In genomic region chr3:107939830-107940229, GRCm38 (mm10) we compare ENCODE assay signal across 15 mouse cellular contexts. TPM values are rescaled to one million over a fixed set of nuclear protein-coding genes. Genes with fewer than 3 reads are reported as not detected.
DNase-seq lines count a peak whose midpoint lies in the region; ATAC-seq lines count a peak whose summit lies in the region.
"Had no signal": no experiment of that assay in that cellular context is flagged by ENCODE, and none has a peak within 500 bp of the region (broad histone marks: within the 10 kb centered on the region; RNA-seq: fewer than 3 reads in every experiment).

No protein-coding gene starts in this region.

- H3K4me1 ChIP-seq in hindbrain, embryonic 16.5 days (ENCODE audit: control insufficient read depth, insufficient read depth, low read depth, low read length), result peaks cover 6% of the 10 kb centered on the region; the same call in 1 of the 2 replicates
- peaks cover 17% of the 10 kb centered on the region for H3K4me1 ChIP-seq in hindbrain, embryonic 10.5 days (replicated peaks)
- peaks cover 16% of the 10 kb centered on the region; the same call in 1 of the 2 replicates for H3K4me1 ChIP-seq in midbrain, embryonic 16.5 days (ENCODE audit: control insufficient read depth, insufficient read depth, low read length)
- no peaks in the 10 kb centered on the region; the same call in 1 of the 2 replicates for H3K4me1 ChIP-seq in midbrain, embryonic 11.5 days (ENCODE audit: control insufficient read depth, insufficient read depth, low read length)

- H3K4me2 ChIP-seq in hindbrain, embryonic 16.5 days (ENCODE audit: low read length), result no peak overlapping the region
- no peak overlapping the region for H3K4me2 ChIP-seq in midbrain, embryonic 16.5 days (ENCODE audit: low read length)
- no peak overlapping the region for H3K4me2 ChIP-seq in midbrain, embryonic 11.5 days
- H3K4me2 ChIP-seq: heart, embryonic 11.5 days; midbrain, embryonic 12.5 days had no signal

- no peak overlapping the region for H3K27ac ChIP-seq in hindbrain, embryonic 16.5 days (ENCODE audit: low read depth, low read length)
- H3K27ac ChIP-seq in hindbrain, embryonic 10.5 days, result no peak overlapping the region
- peak overlapping the region; percentile 59 for H3K27ac ChIP-seq in midbrain, embryonic 16.5 days (ENCODE audit: low read length)
- H3K27ac ChIP-seq in midbrain, embryonic 11.5 days (ENCODE audit: low read depth, low read length), result no peak overlapping the region
- H3K27ac ChIP-seq: embryonic facial prominence, embryonic 10.5 days; midbrain, embryonic 12.5 days had no signal

- DNase-seq in hindbrain, embryonic 10.5 days (ENCODE audit: low spot score), result no peak
- no peak for DNase-seq in midbrain, embryonic 11.5 days (ENCODE audit: low spot score, missing footprints)
- peak; percentile 51 to 53 for DNase-seq in frontal cortex, adult 2 months (ENCODE audit: extremely low spot score in 1 of 2, low spot score in 1 of 2)
- peak; percentile 57 to 82 for DNase-seq in right cerebral cortex, postnatal 10 days (ENCODE audit: low spot score in 2 of 2)
- DNase-seq in heart, postnatal 36 days, result no peak

- intact Hi-C loops in heart, postnatal 36 days (cut with DNase I), result loop anchor here (1.0 to 5.0 kb wide), 3 partner anchors 79 to 207 kb away; partner anchors contain the start of gene Gnai3

- WGBS in hindbrain, embryonic 16.5 days, result 43% methylated on average over 4 of the region's 4 CpGs
- 79% methylated on average over 4 of the region's 4 CpGs for WGBS in hindbrain, embryonic 10.5 days
- 35% methylated on average over 4 of the region's 4 CpGs for WGBS in midbrain, embryonic 16.5 days
- 70% methylated on average over 4 of the region's 4 CpGs for WGBS in midbrain, embryonic 11.5 days

- H3K4me3 ChIP-seq in hindbrain, embryonic 16.5 days (ENCODE audit: low read length), result no peak overlapping the region
- H3K4me3 ChIP-seq in hindbrain, embryonic 10.5 days, result no peak overlapping the region
- no peak overlapping the region for H3K4me3 ChIP-seq in midbrain, embryonic 16.5 days (ENCODE audit: low read depth, low read length)
- H3K4me3 ChIP-seq in midbrain, embryonic 11.5 days (ENCODE audit: low read depth, low read length), result no peak overlapping the region
- H3K4me3 ChIP-seq: embryonic facial prominence, embryonic 10.5 days; midbrain, embryonic 12.5 days had no signal

- no peaks in the 10 kb centered on the region for H3K36me3 ChIP-seq in hindbrain, embryonic 16.5 days (ENCODE audit: control insufficient read depth, insufficient read depth, low read length)
- H3K36me3 ChIP-seq in hindbrain, embryonic 10.5 days, result no peaks in the 10 kb centered on the region
- no peaks in the 10 kb centered on the region for H3K36me3 ChIP-seq in midbrain, embryonic 16.5 days (ENCODE audit: control insufficient read depth, insufficient read depth, low read length)
- no peaks in the 10 kb centered on the region for H3K36me3 ChIP-seq in midbrain, embryonic 11.5 days (ENCODE audit: control insufficient read depth, insufficient read depth, low read length)
- H3K36me3 ChIP-seq: embryonic facial prominence, embryonic 10.5 days; midbrain, embryonic 12.5 days had no signal

- no peaks in the 10 kb centered on the region for H3K9me3 ChIP-seq in hindbrain, embryonic 16.5 days (ENCODE audit: control insufficient read depth, low read length)
- no peaks in the 10 kb centered on the region for H3K9me3 ChIP-seq in hindbrain, embryonic 10.5 days
- no peaks in the 10 kb centered on the region for H3K9me3 ChIP-seq in midbrain, embryonic 16.5 days (replicated peaks; ENCODE audit: control insufficient read depth, low read length, poor library complexity, severe bottlenecking)
- no peaks in the 10 kb centered on the region for H3K9me3 ChIP-seq in midbrain, embryonic 11.5 days (ENCODE audit: control insufficient read depth, low read length)
- H3K9me3 ChIP-seq: embryonic facial prominence, embryonic 10.5 days; midbrain, embryonic 12.5 days had no signal

- H3K27me3 ChIP-seq in hindbrain, embryonic 16.5 days (replicated peaks; ENCODE audit: control insufficient read depth, insufficient read depth, low read length), result no peaks in the 10 kb centered on the region
- 0 out of 2 replicates have a peak, but pooled peaks cover 5% of the 10 kb centered on the region for H3K27me3 ChIP-seq in hindbrain, embryonic 10.5 days (ENCODE audit: insufficient read depth, poor library complexity, severe bottlenecking)
- H3K27me3 ChIP-seq in midbrain, embryonic 16.5 days (ENCODE audit: control insufficient read depth, insufficient read depth, low read depth, low read length), result no peaks in the 10 kb centered on the region
- no peaks in the 10 kb centered on the region for H3K27me3 ChIP-seq in midbrain, embryonic 11.5 days (ENCODE audit: control insufficient read depth, insufficient read depth, low read length)
- H3K27me3 ChIP-seq: midbrain, embryonic 12.5 days; Patski had no signal

- peak; percentile 28; the same call in 1 of the 2 replicates for ATAC-seq in hindbrain, embryonic 16.5 days
- ATAC-seq in midbrain, embryonic 16.5 days, result no peak
- no peak for ATAC-seq in midbrain, embryonic 11.5 days (ENCODE audit: low FRiP score)
- ATAC-seq in cerebellum, adult (ENCODE audit: insufficient number of reproducible peaks, low FRiP score, low TSS enrichment), result no peak

- H3K9ac ChIP-seq in hindbrain, embryonic 16.5 days (ENCODE audit: low read depth, low read length), result no peak overlapping the region
- no peak overlapping the region for H3K9ac ChIP-seq in midbrain, embryonic 16.5 days (ENCODE audit: low read depth, low read length)
- no peak overlapping the region for H3K9ac ChIP-seq in midbrain, embryonic 11.5 days (ENCODE audit: low read length)
- H3K9ac ChIP-seq: midbrain, embryonic 12.5 days had no signal

RNA-seq across cellular contexts. Expression of gene Gstm6, which starts 3.7 kb away (rescaled TPM):
- polyA plus RNA-seq in hindbrain, embryonic 16.5 days (2015; fragmentation: Nextera tagmentation; extraction: Ambion mirVana), result 10.5 and 10.6 TPM in 2 replicates
- 10.8 and 10.9 TPM in 2 replicates for polyA plus RNA-seq in hindbrain, embryonic 10.5 days (2016; fragmentation: Nextera tagmentation; extraction: Ambion mirVana)
- polyA plus RNA-seq in midbrain, embryonic 16.5 days (2015; fragmentation: Nextera tagmentation; extraction: Ambion mirVana), result 21.2 and 23.2 TPM in 2 replicates
- 11.3 and 14.4 TPM in 2 replicates for polyA plus RNA-seq in midbrain, embryonic 11.5 days (2014; fragmentation: Nextera tagmentation; extraction: Ambion mirVana)
- polyA plus RNA-seq in frontal cortex, adult 2 months (2012; rRNA removed), result 8.5 and 10.0 TPM in 2 replicates
- total RNA-seq in heart, postnatal 36 days (2021), result 1 to 10 TPM; 3.0 to 3.3 TPM
- total RNA-seq: neutrophil, adult 5-6 weeks had no signal

RNA-seq across cellular contexts. Expression of gene Gstm7, which starts 8.2 kb away (rescaled TPM):
- 41.8 and 43.2 TPM in 2 replicates for polyA plus RNA-seq in hindbrain, embryonic 16.5 days (2015; fragmentation: Nextera tagmentation; extraction: Ambion mirVana)
- 19.3 and 49.5 TPM in 2 replicates for polyA plus RNA-seq in hindbrain, embryonic 10.5 days (2016; fragmentation: Nextera tagmentation; extraction: Ambion mirVana)
- 44.7 and 62.2 TPM in 2 replicates for polyA plus RNA-seq in midbrain, embryonic 16.5 days (2015; fragmentation: Nextera tagmentation; extraction: Ambion mirVana)
- 54.7 and 58.1 TPM in 2 replicates for polyA plus RNA-seq in midbrain, embryonic 11.5 days (2014; fragmentation: Nextera tagmentation; extraction: Ambion mirVana)
- polyA plus RNA-seq in frontal cortex, adult 2 months (2012; rRNA removed), result 35.1 and 38.0 TPM in 2 replicates
- 10 to 100 TPM; 71.7 to 74.3 TPM for total RNA-seq in heart, postnatal 36 days (2021)
- total RNA-seq: neutrophil, adult 5-6 weeks had no signal

RNA-seq across cellular contexts. Expression of gene Gstm3, which starts 29.3 kb away (rescaled TPM):
- polyA plus RNA-seq in hindbrain, embryonic 16.5 days (2015; fragmentation: Nextera tagmentation; extraction: Ambion mirVana), result not detected in 2 replicates
- polyA plus RNA-seq in hindbrain, embryonic 10.5 days (2016; fragmentation: Nextera tagmentation; extraction: Ambion mirVana), result not detected in 2 replicates
- not detected in 2 replicates for polyA plus RNA-seq in midbrain, embryonic 16.5 days (2015; fragmentation: Nextera tagmentation; extraction: Ambion mirVana)
- polyA plus RNA-seq in midbrain, embryonic 11.5 days (2014; fragmentation: Nextera tagmentation; extraction: Ambion mirVana), result not detected in 2 replicates
- not detected in 2 replicates for polyA plus RNA-seq in frontal cortex, adult 2 months (2012; rRNA removed)
- not detected for total RNA-seq in heart, postnatal 36 days (2021)
- total RNA-seq: adrenal gland, adult 2 months; neutrophil, adult 5-6 weeks had no signal
- polyA plus RNA-seq: embryonic facial prominence, embryonic 10.5 days; midbrain, embryonic 12.5 days; Patski; spleen, adult 2 months had no signal

RNA-seq across cellular contexts. Expression of gene Gstm5, which starts 44.2 kb away (rescaled TPM):
- polyA plus RNA-seq in hindbrain, embryonic 16.5 days (2015; fragmentation: Nextera tagmentation; extraction: Ambion mirVana), result 270 and 292 TPM in 2 replicates
- 219 and 233 TPM in 2 replicates for polyA plus RNA-seq in hindbrain, embryonic 10.5 days (2016; fragmentation: Nextera tagmentation; extraction: Ambion mirVana)
- 225 and 239 TPM in 2 replicates for polyA plus RNA-seq in midbrain, embryonic 16.5 days (2015; fragmentation: Nextera tagmentation; extraction: Ambion mirVana)
- 270 and 277 TPM in 2 replicates for polyA plus RNA-seq in midbrain, embryonic 11.5 days (2014; fragmentation: Nextera tagmentation; extraction: Ambion mirVana)
- polyA plus RNA-seq in frontal cortex, adult 2 months (2012; rRNA removed), result 366 and 387 TPM in 2 replicates
- total RNA-seq in heart, postnatal 36 days (2021), result 10 to 100 TPM; 50.5 to 51.2 TPM

RNA-seq across cellular contexts. Expression of gene Gstm2, which starts 46.4 kb away (rescaled TPM):
- polyA plus RNA-seq in hindbrain, embryonic 16.5 days (2015; fragmentation: Nextera tagmentation; extraction: Ambion mirVana), result 11.1 and 11.8 TPM in 2 replicates
- polyA plus RNA-seq in hindbrain, embryonic 10.5 days (2016; fragmentation: Nextera tagmentation; extraction: Ambion mirVana), result 20.7 and 25.7 TPM in 2 replicates
- polyA plus RNA-seq in midbrain, embryonic 16.5 days (2015; fragmentation: Nextera tagmentation; extraction: Ambion mirVana), result 6.5 and 7.7 TPM in 2 replicates
- polyA plus RNA-seq in midbrain, embryonic 11.5 days (2014; fragmentation: Nextera tagmentation; extraction: Ambion mirVana), result 14.1 and 15.7 TPM in 2 replicates
- 6.3 and 8.0 TPM in 2 replicates for polyA plus RNA-seq in frontal cortex, adult 2 months (2012; rRNA removed)
- total RNA-seq in heart, postnatal 36 days (2021), result 100 to 1,000 TPM; 161 to 186 TPM
- total RNA-seq: neutrophil, adult 5-6 weeks had no signal

Comparison
In these comparisons a context has a peak if more than half of its experiments do, and no peak if none do; other contexts are left out.
1. DNase-seq: peak in frontal cortex, adult 2 months (2 of 2) and right cerebral cortex, postnatal 10 days (2 of 2); none in hindbrain, embryonic 10.5 days (single experiment), midbrain, embryonic 11.5 days (single experiment) and heart, postnatal 36 days (0 of 2).